Mouse (Mus musculus) cerebellum, postnatal 36 days (tissue): ENCODE measurements around the gene Tpgs1.
A peak's percentile ranks its signal among the peaks of the same experiment; 100 is the strongest.

ENCODE experiments used
- DNase-seq, 2 experiments: peaks; one replicate each; pipeline ENCODE4 v3.0.0; 2021 to 2022; ENCODE audit warnings: mixed read lengths in 2 of 2

The Tpgs1 gene

GRCm38 (mm10) chr10:79714996-79715395 is 45.8 kb downstream of the Tpgs1 start:
- no peak for DNase-seq

GRCm38 (mm10) chr10:79716254-79716987 is 47.3 kb downstream of the Tpgs1 start, which contains the start of gene Hcn2:
Hcn2 (plus strand) TSS chr10:79716634.
- peak; percentile 52 to 65 for DNase-seq

- peak; percentile 59 to 72 for DNase-seq
Measured at GRCm38 (mm10) chr10:79716988-79717355, 47.8 kb downstream of the Tpgs1 start.

GRCm38 (mm10) chr10:79717640-79718357 is 48.6 kb downstream of the Tpgs1 start:
- DNase-seq: peak; percentile 51 to 58

- DNase-seq: no peak
Measured at GRCm38 (mm10) chr10:79721089-79721488, 51.9 kb downstream of the Tpgs1 start.

- no peak for DNase-seq
Measured at GRCm38 (mm10) chr10:79723047-79723446, 53.9 kb downstream of the Tpgs1 start.

GRCm38 (mm10) chr10:79723692-79724091 is 54.5 kb downstream of the Tpgs1 start:
- DNase-seq: no peak
